Mouse (Mus musculus): ENCODE data around the gene Rbms1.

Rbms1 gene

DNA sequence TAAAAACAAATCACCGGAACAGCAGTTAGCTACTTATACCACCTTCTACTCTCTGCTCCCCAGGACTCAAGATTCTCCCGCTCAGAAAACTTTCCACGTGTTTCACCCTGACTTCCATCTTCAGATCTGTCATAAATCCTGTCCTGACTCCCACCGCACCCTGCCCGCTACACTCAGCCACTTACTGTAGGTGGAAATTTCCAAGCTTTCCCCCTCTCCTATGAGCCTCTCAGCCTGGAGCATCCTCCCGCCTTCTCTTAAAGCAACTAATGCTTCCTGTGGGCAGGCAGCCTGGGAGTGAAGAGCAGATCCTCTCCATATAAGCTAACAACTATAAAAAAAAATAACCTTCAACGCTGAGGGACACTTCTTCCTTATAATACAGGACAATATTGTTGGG lies 44.6 kb downstream of the Rbms1 start:
- no peak for DNase-seq (ENCODE audit: low read depth)

- no peak for DNase-seq (ENCODE audit: low read depth)
Observed at GRCm38 (mm10) chr2:60914524-60915280, 48.3 kb downstream of the Rbms1 start.

DNA sequence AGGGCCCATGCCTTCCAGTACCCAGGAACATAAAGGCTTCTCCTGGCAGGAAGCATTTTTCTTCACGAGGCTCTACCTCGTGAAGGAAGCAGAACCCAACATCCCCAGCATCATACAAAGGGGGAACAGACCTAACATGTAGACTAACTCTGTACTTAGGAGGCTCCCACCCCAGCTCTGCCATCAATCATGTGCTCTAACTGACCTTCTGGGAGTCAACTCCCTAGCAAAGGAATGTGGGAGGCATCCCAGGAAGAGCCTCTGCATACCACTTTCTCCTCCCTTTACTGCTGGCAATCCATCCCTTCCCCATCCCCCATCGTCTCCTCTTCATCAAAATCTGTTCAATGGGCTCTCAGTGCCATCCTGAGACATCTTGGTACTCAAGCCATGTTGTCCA lies 49.7 kb downstream of the Rbms1 start:
- DNase-seq (ENCODE audit: low read depth), result no peak

DNA sequence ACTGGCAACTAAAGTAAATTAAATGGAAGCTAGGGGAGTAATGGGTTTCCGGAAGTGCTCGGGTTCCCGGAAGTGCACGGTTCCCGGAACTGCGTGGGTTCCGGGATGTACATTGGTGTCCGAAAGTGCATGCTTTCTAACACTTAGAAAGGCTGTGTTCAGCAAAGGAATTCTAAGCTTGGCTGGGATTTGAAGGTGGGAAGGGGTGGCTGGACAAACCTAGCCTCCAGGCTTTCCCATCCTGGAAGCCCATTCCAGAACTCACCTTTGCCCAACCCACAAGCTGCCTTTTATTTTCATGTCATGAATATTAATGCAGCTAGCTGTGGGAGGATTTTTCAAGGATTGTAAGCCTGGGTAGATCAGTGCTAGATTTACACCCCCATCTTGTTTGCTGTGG lies 51.3 kb downstream of the Rbms1 start:
- no peak for DNase-seq (ENCODE audit: low read depth)

- no peak for DNase-seq (ENCODE audit: low read depth)
Observed at GRCm38 (mm10) chr2:60910820-60911219, 52.2 kb downstream of the Rbms1 start.

GRCm38 (mm10) chr2:60908551-60908950 lies 54.4 kb downstream of the Rbms1 start:
- DNase-seq (ENCODE audit: low read depth), result no peak

DNA sequence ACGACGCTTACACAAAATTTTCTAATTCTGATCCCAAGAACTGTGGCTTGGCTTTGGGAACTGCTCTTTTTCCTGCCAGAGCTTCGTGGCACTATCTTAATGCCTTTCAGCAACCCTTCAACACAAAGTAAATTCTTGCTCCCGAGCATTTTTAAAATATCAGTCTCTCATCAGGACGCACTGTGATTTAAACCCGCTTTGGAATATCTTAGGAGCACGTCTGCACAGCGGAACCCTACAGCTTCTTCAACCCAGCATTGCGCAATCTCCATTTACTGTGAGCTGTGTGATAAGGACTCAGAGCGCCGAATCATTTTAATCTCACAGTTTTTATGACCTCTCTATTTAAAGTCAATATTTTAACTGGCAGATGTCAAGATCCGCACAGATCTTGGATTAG lies 54.9 kb downstream of the Rbms1 start:
- DNase-seq (ENCODE audit: low read depth), result no peak

DNA sequence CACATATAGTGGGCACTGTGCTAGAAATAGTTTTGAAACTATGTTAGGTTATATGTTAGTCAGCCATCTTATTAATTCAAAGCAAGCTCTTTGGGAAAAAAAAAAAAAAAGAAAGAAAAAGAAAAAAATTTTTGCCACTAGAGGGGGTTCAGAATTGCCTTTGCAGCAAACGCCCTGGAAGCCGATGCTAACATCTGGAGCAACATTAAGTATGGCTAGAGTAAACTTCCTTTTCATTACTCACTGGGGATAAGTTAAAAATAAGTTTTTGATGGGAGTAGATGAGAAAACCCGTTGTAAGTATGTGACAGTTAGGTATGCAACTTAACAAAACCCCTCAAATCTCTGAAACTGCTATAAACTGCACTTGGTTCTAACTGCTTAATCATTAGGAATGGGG lies 57.7 kb downstream of the Rbms1 start:
- no peak for DNase-seq (ENCODE audit: low read depth)

DNA sequence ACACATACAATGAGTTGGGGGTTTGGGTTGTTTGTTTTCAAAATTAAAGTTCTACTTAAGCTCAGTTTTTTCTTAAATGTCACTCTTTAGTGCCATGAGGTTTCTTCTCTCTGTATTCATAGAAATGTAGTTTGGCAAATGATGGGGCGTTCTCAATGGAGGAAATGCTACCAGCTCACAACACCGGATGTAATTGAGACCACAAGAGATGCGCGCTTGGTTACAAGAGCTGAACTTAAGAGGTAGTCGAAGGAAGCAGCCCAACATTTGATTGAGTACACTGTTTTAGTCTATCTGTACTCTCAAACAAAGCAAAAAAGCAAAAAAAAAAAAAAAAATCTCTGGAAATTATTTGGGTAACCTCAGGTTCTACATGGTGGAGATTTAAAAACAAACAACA lies 58.9 kb downstream of the Rbms1 start:
- no peak for DNase-seq (ENCODE audit: low read depth)

DNA sequence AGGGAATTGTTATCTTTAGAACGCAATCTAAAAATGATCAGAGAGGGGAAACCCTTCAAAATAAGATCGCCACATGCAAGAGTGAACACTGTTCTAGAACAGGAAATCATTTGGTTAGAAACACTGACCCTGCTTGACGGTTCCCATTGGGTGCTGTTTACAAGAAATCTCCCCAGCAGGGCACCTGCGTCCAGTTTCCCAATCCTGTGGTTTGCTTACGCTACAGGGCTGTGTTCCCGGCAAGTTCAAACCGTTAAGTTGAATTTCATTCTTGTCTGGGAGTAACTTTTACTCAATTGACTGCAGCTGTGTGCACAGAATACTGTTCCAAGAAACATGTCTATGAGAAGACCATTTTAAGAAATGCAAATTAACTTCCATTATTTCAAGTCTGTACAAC lies 59.5 kb downstream of the Rbms1 start:
- peak; percentile 91 for DNase-seq (ENCODE audit: low read depth)

DNA sequence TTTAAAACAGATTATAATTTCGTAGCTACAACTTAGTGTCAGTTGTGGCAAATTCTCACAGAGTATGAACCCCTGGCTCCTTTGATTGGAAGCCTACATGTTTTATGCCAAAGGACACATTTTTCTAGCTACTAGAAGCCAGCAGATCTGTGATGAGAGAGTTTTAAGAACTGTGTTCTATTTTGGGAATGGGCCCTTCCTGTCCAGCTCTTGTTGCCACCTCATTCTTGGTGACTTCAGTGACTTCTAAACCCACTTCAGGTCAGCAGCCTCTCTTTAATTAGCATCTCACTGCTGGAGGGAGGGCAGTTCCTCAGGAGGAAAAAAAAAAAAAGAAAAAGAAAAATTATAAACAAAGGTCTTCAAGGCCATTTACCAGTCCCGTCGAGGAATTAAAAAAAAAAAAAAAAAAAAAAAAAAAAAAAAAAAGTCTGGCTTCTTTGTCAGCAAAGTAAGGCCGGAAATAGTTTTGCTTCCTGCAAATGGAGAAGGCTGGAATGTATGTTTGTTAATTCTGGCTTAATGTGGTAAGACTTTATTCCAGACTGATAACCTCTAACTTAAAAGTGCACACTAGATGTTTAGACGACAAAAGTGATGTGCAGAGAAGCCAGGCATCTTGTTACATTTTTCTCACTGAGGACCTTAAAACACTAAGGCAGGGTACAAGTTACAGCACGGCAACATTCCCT lies 60.4 kb downstream of the Rbms1 start:
- DNase-seq (ENCODE audit: low read depth), result no peak

- peak; percentile 68 for DNase-seq (ENCODE audit: low read depth)
Observed at GRCm38 (mm10) chr2:60901511-60901951, 61.5 kb downstream of the Rbms1 start.

- DNase-seq (ENCODE audit: low read depth), result no peak
Observed at GRCm38 (mm10) chr2:60901013-60901412, 62.0 kb downstream of the Rbms1 start.

GRCm38 (mm10) chr2:60893042-60893441 lies 70.0 kb downstream of the Rbms1 start:
- DNase-seq (ENCODE audit: low read depth), result no peak

DNA sequence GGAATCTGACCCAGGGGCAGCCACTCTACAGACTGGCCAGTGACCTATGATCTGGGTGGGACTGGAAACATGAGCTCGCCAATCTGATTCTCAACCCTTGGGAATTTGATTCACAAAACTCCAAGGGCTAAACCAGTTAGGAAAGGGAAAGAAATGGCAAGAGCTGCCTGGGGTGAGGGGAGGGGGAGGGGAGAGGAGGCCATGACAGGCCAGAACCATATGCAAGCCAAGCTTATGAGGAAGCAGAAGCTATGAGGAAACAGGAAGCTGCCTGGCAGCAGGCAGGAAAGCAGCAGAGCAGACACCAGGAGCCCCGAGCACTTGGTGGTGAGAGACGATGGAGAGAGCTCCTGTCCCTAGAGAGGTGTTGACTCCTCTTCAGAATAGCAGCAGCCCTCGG lies 79.1 kb downstream of the Rbms1 start:
- DNase-seq (ENCODE audit: low read depth), result no peak

DNA sequence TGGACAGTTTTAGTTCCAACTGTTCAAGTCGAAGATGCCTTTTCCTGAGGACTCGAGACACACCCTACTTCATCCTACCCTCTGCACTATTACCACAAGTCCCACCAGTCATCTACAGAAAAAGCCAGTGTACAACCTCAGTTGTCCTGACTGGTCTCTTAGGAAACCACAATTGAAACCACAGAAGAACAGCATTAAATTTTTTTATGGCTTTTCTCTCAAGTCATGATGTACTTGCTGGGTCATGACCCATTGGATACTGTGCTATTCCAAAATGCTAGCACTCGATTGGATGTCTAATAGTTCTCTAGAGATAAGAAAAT lies 80.0 kb downstream of the Rbms1 start:
- no peak for DNase-seq (ENCODE audit: low read depth)

- no peak for DNase-seq (ENCODE audit: low read depth)
Observed at GRCm38 (mm10) chr2:60882202-60883042, 80.6 kb downstream of the Rbms1 start.

DNA sequence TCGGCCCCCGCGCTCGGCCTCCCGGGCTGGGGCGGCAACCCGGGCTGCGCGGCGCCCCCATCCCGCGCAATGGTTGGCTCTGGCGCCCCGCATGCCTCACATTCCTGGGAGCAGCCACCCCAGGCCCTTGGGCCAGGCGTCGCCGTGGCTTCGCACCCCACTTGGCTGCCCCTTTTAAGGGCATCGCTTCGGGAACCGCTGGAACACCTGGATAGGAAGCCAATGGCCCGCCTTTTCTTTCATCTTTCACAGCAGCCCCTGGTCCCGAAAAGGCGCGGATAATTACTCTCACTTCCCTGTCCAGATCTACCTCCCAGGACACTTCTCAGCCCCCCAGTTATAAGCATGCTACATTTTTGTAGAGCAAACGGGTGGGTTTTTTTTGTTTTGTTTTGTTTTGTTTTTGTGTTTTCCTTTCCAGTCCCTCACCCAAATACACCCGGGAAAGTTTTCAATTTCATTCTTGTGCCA lies 81.4 kb downstream of the Rbms1 start:
- DNase-seq (ENCODE audit: low read depth), result no peak

- no peak for DNase-seq (ENCODE audit: low read depth)
Observed at GRCm38 (mm10) chr2:60880789-60881570, 82.0 kb downstream of the Rbms1 start.

GRCm38 (mm10) chr2:60879966-60880788 lies 82.8 kb downstream of the Rbms1 start:
- DNase-seq (ENCODE audit: low read depth), result no peak

All from fibroblast of lung, adult 2 months (primary cell).